Mouse (Mus musculus): ENCODE measurements at regions not wholly inside any gene's neighbourhood (a gene's known extent, or its start where the extent isn't known, plus 50 kb on each side); places are given as distances from the start of the nearest gene placed in this dataset.

- H3K27me3 ChIP-seq (ENCODE audit: control insufficient read depth, insufficient read depth, low read length), result no peaks in the 10 kb centered on the region
- 50% methylated on average over 6 of the region's 6 CpGs for WGBS
- no peaks in the 10 kb centered on the region for H3K4me1 ChIP-seq (ENCODE audit: control insufficient read depth, insufficient read depth, low read length)
- no peak overlapping the region for H3K9ac ChIP-seq (replicated peaks; ENCODE audit: low read length)
- no peak overlapping the region for H3K4me2 ChIP-seq (ENCODE audit: low read length)
- no peak overlapping the region for H3K4me3 ChIP-seq (replicated peaks; ENCODE audit: low read depth, low read length)
- no peaks in the 10 kb centered on the region for H3K9me3 ChIP-seq (ENCODE audit: control insufficient read depth, low read length)
- no peak for ATAC-seq (ENCODE audit: low FRiP score, low TSS enrichment)
- no peak for DNase-seq
- H3K27ac ChIP-seq (replicated peaks; ENCODE audit: low read depth, low read length), result no peak overlapping the region
- no peaks in the 10 kb centered on the region for H3K36me3 ChIP-seq (ENCODE audit: control insufficient read depth, insufficient read depth, low read length)
Measured at GRCm38 (mm10) chr1:73545401-73545800, 529.7 kb upstream of the Tnp1 start.

- no peaks in the 10 kb centered on the region for H3K27me3 ChIP-seq (ENCODE audit: control insufficient read depth, insufficient read depth, low read length)
Measured at GRCm38 (mm10) chr1:73541371-73541770, 525.7 kb upstream of the Tnp1 start.

GRCm38 (mm10) chr1:73538420-73538871, 522.7 kb upstream of the Tnp1 start:
- Histone ChIP-seq H3K4me1 (ENCODE audit: control insufficient read depth, insufficient read depth, low read length) (no peaks in the 10 kb centered on the region), H3K27ac (replicated peaks; ENCODE audit: low read depth, low read length) (no peak overlapping the region), H3K4me2 (ENCODE audit: low read length) (no peak overlapping the region), H3K4me3 (replicated peaks; ENCODE audit: low read depth, low read length) (no peak overlapping the region), H3K9me3 (ENCODE audit: control insufficient read depth, low read length) (no peaks in the 10 kb centered on the region), H3K27me3 (ENCODE audit: control insufficient read depth, insufficient read depth, low read length) (no peaks in the 10 kb centered on the region), H3K9ac (replicated peaks; ENCODE audit: low read length) (no peak overlapping the region), H3K36me3 (ENCODE audit: control insufficient read depth, insufficient read depth, low read length) (no peaks in the 10 kb centered on the region)
- DNase-seq (peak; percentile 46), ATAC-seq (ENCODE audit: low FRiP score, low TSS enrichment) (0 out of 2 replicates have a peak, but pooled peaks have one; percentile 58)
- WGBS, result 47% methylated on average over 2 of the region's 2 CpGs

More at GRCm38 (mm10) chr1:73541371-73541770, 525.7 kb upstream of the Tnp1 start:
- H3K9ac ChIP-seq (replicated peaks; ENCODE audit: low read length), result no peak overlapping the region
- no peak overlapping the region for H3K27ac ChIP-seq (replicated peaks; ENCODE audit: low read depth, low read length)
- H3K4me2 ChIP-seq (ENCODE audit: low read length), result no peak overlapping the region
- ATAC-seq (ENCODE audit: low FRiP score, low TSS enrichment) (no peak), DNase-seq (no peak)
- H3K4me1 ChIP-seq (ENCODE audit: control insufficient read depth, insufficient read depth, low read length), result no peaks in the 10 kb centered on the region
- H3K36me3 ChIP-seq (ENCODE audit: control insufficient read depth, insufficient read depth, low read length), result no peaks in the 10 kb centered on the region
- H3K9me3 ChIP-seq (ENCODE audit: control insufficient read depth, low read length), result no peaks in the 10 kb centered on the region
- 51% methylated on average over 5 of the region's 5 CpGs for WGBS
- H3K4me3 ChIP-seq (replicated peaks; ENCODE audit: low read depth, low read length), result no peak overlapping the region

GRCm38 (mm10) chr1:73535726-73536265, 520.1 kb upstream of the Tnp1 start:
- Histone ChIP-seq H3K4me3 (replicated peaks; ENCODE audit: low read depth, low read length) (no peak overlapping the region), H3K4me2 (ENCODE audit: low read length) (no peak overlapping the region), H3K9ac (replicated peaks; ENCODE audit: low read length) (no peak overlapping the region), H3K9me3 (ENCODE audit: control insufficient read depth, low read length) (no peaks in the 10 kb centered on the region), H3K27ac (replicated peaks; ENCODE audit: low read depth, low read length) (no peak overlapping the region), H3K27me3 (ENCODE audit: control insufficient read depth, insufficient read depth, low read length) (no peaks in the 10 kb centered on the region), H3K36me3 (ENCODE audit: control insufficient read depth, insufficient read depth, low read length) (no peaks in the 10 kb centered on the region), H3K4me1 (ENCODE audit: control insufficient read depth, insufficient read depth, low read length) (no peaks in the 10 kb centered on the region)
- WGBS, result 89% methylated on average over 4 of the region's 4 CpGs
- ATAC-seq (ENCODE audit: low FRiP score, low TSS enrichment) (no peak), DNase-seq (no peak)

GRCm38 (mm10) chr1:73533526-73533925, 517.8 kb upstream of the Tnp1 start:
- Histone ChIP-seq H3K9ac (replicated peaks; ENCODE audit: low read length) (no peak overlapping the region), H3K27me3 (ENCODE audit: control insufficient read depth, insufficient read depth, low read length) (no peaks in the 10 kb centered on the region), H3K9me3 (ENCODE audit: control insufficient read depth, low read length) (no peaks in the 10 kb centered on the region), H3K4me1 (ENCODE audit: control insufficient read depth, insufficient read depth, low read length) (no peaks in the 10 kb centered on the region), H3K4me3 (replicated peaks; ENCODE audit: low read depth, low read length) (no peak overlapping the region), H3K27ac (replicated peaks; ENCODE audit: low read depth, low read length) (no peak overlapping the region), H3K4me2 (ENCODE audit: low read length) (no peak overlapping the region), H3K36me3 (ENCODE audit: control insufficient read depth, insufficient read depth, low read length) (no peaks in the 10 kb centered on the region)
- DNase-seq (no peak), ATAC-seq (ENCODE audit: low FRiP score, low TSS enrichment) (no peak)
- WGBS, result 87% methylated on average over 3 of the region's 3 CpGs

- no peak overlapping the region for H3K27ac ChIP-seq (replicated peaks; ENCODE audit: low read depth, low read length)
- no peaks in the 10 kb centered on the region for H3K27me3 ChIP-seq (ENCODE audit: control insufficient read depth, insufficient read depth, low read length)
- H3K36me3 ChIP-seq (ENCODE audit: control insufficient read depth, insufficient read depth, low read length), result no peaks in the 10 kb centered on the region
- no peak overlapping the region for H3K4me3 ChIP-seq (replicated peaks; ENCODE audit: low read depth, low read length)
- DNase-seq (no peak), ATAC-seq (ENCODE audit: low FRiP score, low TSS enrichment) (no peak)
- H3K9ac ChIP-seq (replicated peaks; ENCODE audit: low read length), result no peak overlapping the region
- H3K4me1 ChIP-seq (ENCODE audit: control insufficient read depth, insufficient read depth, low read length), result no peaks in the 10 kb centered on the region
- no peak overlapping the region for H3K4me2 ChIP-seq (ENCODE audit: low read length)
- 84% methylated on average over 4 of the region's 4 CpGs for WGBS
- H3K9me3 ChIP-seq (ENCODE audit: control insufficient read depth, low read length), result no peaks in the 10 kb centered on the region
Measured at GRCm38 (mm10) chr1:73532316-73532715, 516.6 kb upstream of the Tnp1 start.

- H3K9me3 ChIP-seq (ENCODE audit: control insufficient read depth, low read length), result no peaks in the 10 kb centered on the region
- no peak for ATAC-seq (ENCODE audit: low FRiP score, low TSS enrichment)
- no peak overlapping the region for H3K4me3 ChIP-seq (replicated peaks; ENCODE audit: low read depth, low read length)
- H3K27me3 ChIP-seq (ENCODE audit: control insufficient read depth, insufficient read depth, low read length), result no peaks in the 10 kb centered on the region
- no peak for DNase-seq
- H3K4me2 ChIP-seq (ENCODE audit: low read length), result no peak overlapping the region
- no peak overlapping the region for H3K27ac ChIP-seq (replicated peaks; ENCODE audit: low read depth, low read length)
- H3K36me3 ChIP-seq (ENCODE audit: control insufficient read depth, insufficient read depth, low read length), result no peaks in the 10 kb centered on the region
- 80% methylated on average over 3 of the region's 3 CpGs for WGBS
- no peaks in the 10 kb centered on the region for H3K4me1 ChIP-seq (ENCODE audit: control insufficient read depth, insufficient read depth, low read length)
- H3K9ac ChIP-seq (replicated peaks; ENCODE audit: low read length), result no peak overlapping the region
Measured at GRCm38 (mm10) chr1:73531831-73532230, 516.1 kb upstream of the Tnp1 start.

GRCm38 (mm10) chr1:73530326-73530725, 514.6 kb upstream of the Tnp1 start:
- ATAC-seq (ENCODE audit: low FRiP score, low TSS enrichment), result no peak
- Histone ChIP-seq H3K4me2 (ENCODE audit: low read length) (no peak overlapping the region), H3K9me3 (ENCODE audit: control insufficient read depth, low read length) (no peaks in the 10 kb centered on the region), H3K4me1 (ENCODE audit: control insufficient read depth, insufficient read depth, low read length) (no peaks in the 10 kb centered on the region), H3K4me3 (replicated peaks; ENCODE audit: low read depth, low read length) (no peak overlapping the region), H3K9ac (replicated peaks; ENCODE audit: low read length) (no peak overlapping the region), H3K27me3 (ENCODE audit: control insufficient read depth, insufficient read depth, low read length) (no peaks in the 10 kb centered on the region), H3K36me3 (ENCODE audit: control insufficient read depth, insufficient read depth, low read length) (no peaks in the 10 kb centered on the region), H3K27ac (replicated peaks; ENCODE audit: low read depth, low read length) (no peak overlapping the region)
- 43% methylated on average over 2 of the region's 2 CpGs for WGBS
- no peak for DNase-seq

- no peak overlapping the region for H3K27ac ChIP-seq (replicated peaks; ENCODE audit: low read depth, low read length)
- H3K27me3 ChIP-seq (ENCODE audit: control insufficient read depth, insufficient read depth, low read length), result no peaks in the 10 kb centered on the region
- WGBS, result 93% methylated on average over 1 of the region's 1 CpGs
- DNase-seq (no peak), ATAC-seq (ENCODE audit: low FRiP score, low TSS enrichment) (no peak)
- no peak overlapping the region for H3K9ac ChIP-seq (replicated peaks; ENCODE audit: low read length)
- no peaks in the 10 kb centered on the region for H3K4me1 ChIP-seq (ENCODE audit: control insufficient read depth, insufficient read depth, low read length)
- H3K4me2 ChIP-seq (ENCODE audit: low read length), result no peak overlapping the region
- H3K4me3 ChIP-seq (replicated peaks; ENCODE audit: low read depth, low read length), result no peak overlapping the region
- H3K36me3 ChIP-seq (ENCODE audit: control insufficient read depth, insufficient read depth, low read length), result no peaks in the 10 kb centered on the region
- H3K9me3 ChIP-seq (ENCODE audit: control insufficient read depth, low read length), result no peaks in the 10 kb centered on the region
Measured at GRCm38 (mm10) chr1:73528623-73529022, 512.9 kb upstream of the Tnp1 start.

Data from midbrain, embryonic 14.5 days (tissue).